Mouse (Mus musculus): Measurements from ENCODE around the gene Begain. TPM values are rescaled to one million over a fixed set of nuclear protein-coding genes. Genes with fewer than 3 reads are reported as not detected.

Gene Begain
- polyA plus RNA-seq, 2 experiments, result 0.88 to 1.4 TPM

GRCm38 (mm10) chr12:109022966-109023365 is 45.1 kb downstream of the Begain start:
- no peak overlapping the region for H3K9ac ChIP-seq (replicated peaks)
- H3K27me3 ChIP-seq (ENCODE audit: control insufficient read depth, insufficient read depth, low read length), result no peaks in the 10 kb centered on the region
- H3K27ac ChIP-seq, result no peak overlapping the region
- TF ChIP-seq EP300 (IDR thresholded peaks at IDR 0.05; ENCODE audit: low read depth), result no peak
- no peak overlapping the region for H3K4me3 ChIP-seq (ENCODE audit: insufficient read depth in 1 of 2, low read depth in 2 of 2, low read length in 2 of 2)
- no peak overlapping the region for H3K4me2 ChIP-seq (ENCODE audit: low read depth)
- no peaks in the 10 kb centered on the region for H3K9me3 ChIP-seq (ENCODE audit: control insufficient read depth, low read length)
- H3K36me3 ChIP-seq (replicated peaks; ENCODE audit: control insufficient read depth, insufficient read depth, low read depth), result no peaks in the 10 kb centered on the region
- DNase-seq (ENCODE audit: low read depth in 3 of 3, low spot score in 3 of 3) (no peak), ATAC-seq (ENCODE audit: insufficient read depth) (no peak)
- WGBS (ENCODE audit: insufficient replicate concordance), result 70% methylated on average over 5 of the region's 5 CpGs
- no peaks in the 10 kb centered on the region for H3K4me1 ChIP-seq (replicated peaks; ENCODE audit: control insufficient read depth in 2 of 2, insufficient read depth in 2 of 2, low read length in 1 of 2)

- H3K9me3 ChIP-seq (ENCODE audit: control insufficient read depth, low read length), result no peaks in the 10 kb centered on the region
- H3K36me3 ChIP-seq (replicated peaks; ENCODE audit: control insufficient read depth, insufficient read depth, low read depth), result no peaks in the 10 kb centered on the region
- no peak overlapping the region for H3K9ac ChIP-seq (replicated peaks)
- H3K27ac ChIP-seq, result no peak overlapping the region
- H3K4me2 ChIP-seq (ENCODE audit: low read depth), result no peak overlapping the region
- no peaks in the 10 kb centered on the region for H3K27me3 ChIP-seq (ENCODE audit: control insufficient read depth, insufficient read depth, low read length)
- no peaks in the 10 kb centered on the region for H3K4me1 ChIP-seq (replicated peaks; ENCODE audit: control insufficient read depth in 2 of 2, insufficient read depth in 2 of 2, low read length in 1 of 2)
- TF ChIP-seq CTCF (IDR thresholded peaks at IDR 0.05; ENCODE audit: low read depth), result no peak
- no peak for TF ChIP-seq EP300 (IDR thresholded peaks at IDR 0.05; ENCODE audit: low read depth)
- 69% methylated on average over 10 of the region's 10 CpGs for WGBS (ENCODE audit: insufficient replicate concordance)
- ATAC-seq (ENCODE audit: insufficient read depth) (no peak), DNase-seq (ENCODE audit: low read depth in 3 of 3, low spot score in 3 of 3) (no peak)
- H3K4me3 ChIP-seq (ENCODE audit: insufficient read depth in 1 of 2, low read depth in 2 of 2, low read length in 2 of 2), result no peak overlapping the region
These were observed 45.8 kb downstream of the Begain start for GRCm38 (mm10) chr12:109022181-109022691.

GRCm38 (mm10) chr12:109010070-109010649 is 57.9 kb downstream of the Begain start:
- no peak for ATAC-seq (ENCODE audit: insufficient read depth)
- TF ChIP-seq CTCF (IDR thresholded peaks at IDR 0.05; ENCODE audit: low read depth), result no peak
- no peak for TF ChIP-seq EP300 (IDR thresholded peaks at IDR 0.05; ENCODE audit: low read depth)

GRCm38 (mm10) chr12:109002978-109003377 is 65.0 kb downstream of the Begain start:
- no peak for ATAC-seq (ENCODE audit: insufficient read depth)
- Histone ChIP-seq H3K9me3 (ENCODE audit: control insufficient read depth, low read length) (no peaks in the 10 kb centered on the region), H3K4me2 (ENCODE audit: low read depth) (no peak overlapping the region), H3K27me3 (ENCODE audit: control insufficient read depth, insufficient read depth, low read length) (no peaks in the 10 kb centered on the region), H3K4me3 (ENCODE audit: insufficient read depth in 1 of 2, low read depth in 2 of 2, low read length in 2 of 2) (no peak overlapping the region), H3K9ac (replicated peaks) (no peak overlapping the region), H3K27ac (no peak overlapping the region), H3K4me1 (replicated peaks; ENCODE audit: control insufficient read depth in 2 of 2, insufficient read depth in 2 of 2, low read length in 1 of 2) (no peaks in the 10 kb centered on the region), H3K36me3 (replicated peaks; ENCODE audit: control insufficient read depth, insufficient read depth, low read depth) (no peaks in the 10 kb centered on the region)
- 66% methylated on average over 7 of the region's 7 CpGs for WGBS (ENCODE audit: insufficient replicate concordance)
- TF ChIP-seq CTCF (IDR thresholded peaks at IDR 0.05; ENCODE audit: low read depth) (no peak), EP300 (IDR thresholded peaks at IDR 0.05; ENCODE audit: low read depth) (no peak)
- no peak for DNase-seq (ENCODE audit: low read depth in 3 of 3, low spot score in 3 of 3)

More at GRCm38 (mm10) chr12:109010070-109010649, 57.9 kb downstream of the Begain start:
- Histone ChIP-seq H3K4me2 (ENCODE audit: low read depth) (no peak overlapping the region), H3K27ac (no peak overlapping the region), H3K9me3 (ENCODE audit: control insufficient read depth, low read length) (no peaks in the 10 kb centered on the region), H3K4me1 (replicated peaks; ENCODE audit: control insufficient read depth in 2 of 2, insufficient read depth in 2 of 2, low read length in 1 of 2) (no peaks in the 10 kb centered on the region), H3K4me3 (ENCODE audit: insufficient read depth in 1 of 2, low read depth in 2 of 2, low read length in 2 of 2) (no peak overlapping the region), H3K9ac (replicated peaks) (no peak overlapping the region), H3K27me3 (ENCODE audit: control insufficient read depth, insufficient read depth, low read length) (no peaks in the 10 kb centered on the region), H3K36me3 (replicated peaks; ENCODE audit: control insufficient read depth, insufficient read depth, low read depth) (no peaks in the 10 kb centered on the region)
- no peak for DNase-seq (ENCODE audit: low read depth in 3 of 3, low spot score in 3 of 3)
- WGBS (ENCODE audit: insufficient replicate concordance), result 77% methylated on average over 18 of the region's 18 CpGs

- Histone ChIP-seq H3K4me3 (ENCODE audit: insufficient read depth in 1 of 2, low read depth in 2 of 2, low read length in 2 of 2) (no peak overlapping the region), H3K27ac (no peak overlapping the region), H3K9ac (replicated peaks) (no peak overlapping the region), H3K4me2 (ENCODE audit: low read depth) (no peak overlapping the region), H3K9me3 (ENCODE audit: control insufficient read depth, low read length) (no peaks in the 10 kb centered on the region), H3K27me3 (ENCODE audit: control insufficient read depth, insufficient read depth, low read length) (no peaks in the 10 kb centered on the region; the same call in 1 of the 2 replicates), H3K36me3 (replicated peaks; ENCODE audit: control insufficient read depth, insufficient read depth, low read depth) (no peaks in the 10 kb centered on the region), H3K4me1 (replicated peaks; ENCODE audit: control insufficient read depth in 2 of 2, insufficient read depth in 2 of 2, low read length in 1 of 2) (no peaks in the 10 kb centered on the region)
- WGBS (ENCODE audit: insufficient replicate concordance), result 65% methylated on average over 8 of the region's 8 CpGs
- TF ChIP-seq CTCF (IDR thresholded peaks at IDR 0.05; ENCODE audit: low read depth) (no peak), EP300 (IDR thresholded peaks at IDR 0.05; ENCODE audit: low read depth) (no peak)
- ATAC-seq (ENCODE audit: insufficient read depth) (no peak), DNase-seq (ENCODE audit: low read depth in 3 of 3, low spot score in 3 of 3) (no peak)
These were observed 70.8 kb downstream of the Begain start for GRCm38 (mm10) chr12:108997249-108997648.

All from liver, embryonic 14.5 days (tissue).